13 mouse cellular contexts compared by ENCODE assay signal in the genomic region with DNA sequence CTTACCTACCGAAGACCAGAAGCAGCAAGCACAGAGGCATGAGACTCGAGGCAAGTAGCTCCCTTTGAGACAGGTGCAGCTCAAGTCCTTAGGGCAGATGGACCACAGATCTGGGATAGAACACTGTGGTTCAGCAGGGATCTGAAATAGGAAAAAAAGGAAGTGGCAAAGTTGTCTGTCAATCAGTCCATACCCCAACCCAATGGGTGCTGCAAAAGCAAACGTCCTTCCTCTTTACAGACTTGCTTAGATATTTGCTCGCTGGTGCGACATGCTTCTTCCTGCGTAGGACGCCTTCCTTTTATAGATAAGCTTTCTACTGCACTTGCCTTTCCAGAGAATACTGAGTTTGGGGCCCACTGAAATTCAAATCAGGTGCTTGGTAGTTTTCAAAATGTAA. TPM values are rescaled to one million over a fixed set of nuclear protein-coding genes. Genes with fewer than 3 reads are reported as not detected.
DNase-seq lines count a peak whose midpoint lies in the region; ATAC-seq and TF ChIP-seq lines count a peak whose summit lies in the region.
"Had no signal": no experiment of that assay in that cellular context is flagged by ENCODE, and none has a peak within 500 bp of the region (broad histone marks: within the 10 kb centered on the region; RNA-seq: fewer than 3 reads in every experiment).

Gene Fcrls, minus strand, starts transcription at position 303 of the 400 bp plus-strand sequence.

- ATAC-seq in limb, embryonic 13.5 days (ENCODE audit: low FRiP score, low read depth) = no peak
- ATAC-seq in embryonic facial prominence, embryonic 14.5 days (ENCODE audit: low read depth) = no peak
- ATAC-seq in midbrain, postnatal 0 days (ENCODE audit: low FRiP score) = no peak
- ATAC-seq in erythroid progenitor cell, adult 5-6 weeks (replicated peaks; ENCODE audit: low FRiP score, poor library complexity, severe bottlenecking) = no peak
- no peak for ATAC-seq in inflammation-experienced regulatory T-cells, adult 6 months

- no peak within 1 kb of the TSS for H3K4me3 ChIP-seq in limb, embryonic 13.5 days
- no peak within 1 kb of the TSS for H3K4me3 ChIP-seq in limb, embryonic 10.5 days
- H3K4me3 ChIP-seq in embryonic facial prominence, embryonic 14.5 days (ENCODE audit: low read depth, low read length) = no peak within 1 kb of the TSS
- H3K4me3 ChIP-seq in midbrain, postnatal 0 days (ENCODE audit: low read depth, low read length) = no peak within 1 kb of the TSS
- H3K4me3 ChIP-seq: heart, embryonic 15.5 days had no signal

- H3K27me3 ChIP-seq in limb, embryonic 13.5 days = no peaks in the 10 kb centered on the region
- no peaks in the 10 kb centered on the region for H3K27me3 ChIP-seq in limb, embryonic 10.5 days (ENCODE audit: low read depth, poor library complexity, severe bottlenecking)
- H3K27me3 ChIP-seq in embryonic facial prominence, embryonic 14.5 days (replicated peaks; ENCODE audit: control insufficient read depth, insufficient read depth, low read length) = no peaks in the 10 kb centered on the region
- no peaks in the 10 kb centered on the region for H3K27me3 ChIP-seq in midbrain, postnatal 0 days (ENCODE audit: insufficient read depth, low read length)
- H3K27me3 ChIP-seq: heart, embryonic 15.5 days had no signal

- no peak within 1 kb of the TSS for H3K9ac ChIP-seq in limb, embryonic 13.5 days
- no peak within 1 kb of the TSS for H3K9ac ChIP-seq in embryonic facial prominence, embryonic 14.5 days (ENCODE audit: low read depth, low read length)
- H3K9ac ChIP-seq in midbrain, postnatal 0 days (replicated peaks; ENCODE audit: low read length, poor library complexity, severe bottlenecking) = no peak within 1 kb of the TSS
- H3K9ac ChIP-seq: heart, embryonic 15.5 days had no signal

- H3K9me3 ChIP-seq in limb, embryonic 13.5 days = no peaks in the 10 kb centered on the region
- H3K9me3 ChIP-seq in limb, embryonic 10.5 days (replicated peaks) = no peaks in the 10 kb centered on the region
- H3K9me3 ChIP-seq in embryonic facial prominence, embryonic 14.5 days (ENCODE audit: control insufficient read depth, low read length) = no peaks in the 10 kb centered on the region
- H3K9me3 ChIP-seq in midbrain, postnatal 0 days (ENCODE audit: low read length) = no peaks in the 10 kb centered on the region
- H3K9me3 ChIP-seq: G1E; heart, embryonic 15.5 days had no signal

- TF ChIP-seq CTCF in midbrain, postnatal 0 days (IDR thresholded peaks at IDR 0.05) = no peak

- H3K4me1 ChIP-seq in limb, embryonic 13.5 days = no peaks in the 10 kb centered on the region
- no peaks in the 10 kb centered on the region for H3K4me1 ChIP-seq in limb, embryonic 10.5 days
- no peaks in the 10 kb centered on the region for H3K4me1 ChIP-seq in embryonic facial prominence, embryonic 14.5 days (ENCODE audit: control insufficient read depth, insufficient read depth, low read length)
- H3K4me1 ChIP-seq in midbrain, postnatal 0 days (ENCODE audit: insufficient read depth, low read length) = no peaks in the 10 kb centered on the region

- no peaks in the 10 kb centered on the region for H3K36me3 ChIP-seq in limb, embryonic 13.5 days
- H3K36me3 ChIP-seq in limb, embryonic 10.5 days = no peaks in the 10 kb centered on the region
- no peaks in the 10 kb centered on the region for H3K36me3 ChIP-seq in embryonic facial prominence, embryonic 14.5 days (ENCODE audit: control insufficient read depth, insufficient read depth, low read length)
- no peaks in the 10 kb centered on the region for H3K36me3 ChIP-seq in midbrain, postnatal 0 days (ENCODE audit: insufficient read depth, low read length)
- H3K36me3 ChIP-seq: G1E; heart, embryonic 15.5 days had no signal

- DNase-seq in limb, embryonic 10.5 days (ENCODE audit: low spot score) = no peak
- no peak for DNase-seq in embryonic facial prominence, embryonic 14.5 days (ENCODE audit: low spot score)
- DNase-seq in layer of hippocampus, adult 9-11 months = peak; percentile 29
- no peak for DNase-seq in midbrain, postnatal 0 days (ENCODE audit: low spot score)
- DNase-seq: adrenal gland, postnatal 36 days; kidney, postnatal 4 days; right cerebral cortex, adult 18-20 months; thymus, postnatal 4 days had no signal

- no peak within 1 kb of the TSS for H3K4me2 ChIP-seq in limb, embryonic 13.5 days (replicated peaks)
- no peak within 1 kb of the TSS for H3K4me2 ChIP-seq in embryonic facial prominence, embryonic 14.5 days (ENCODE audit: low read depth, low read length)
- H3K4me2 ChIP-seq in midbrain, postnatal 0 days (ENCODE audit: low read depth, low read length, poor library complexity, severe bottlenecking) = no peak within 1 kb of the TSS
- H3K4me2 ChIP-seq: heart, embryonic 15.5 days had no signal

- H3K27ac ChIP-seq in limb, embryonic 13.5 days = no peak within 1 kb of the TSS
- H3K27ac ChIP-seq in limb, embryonic 10.5 days = no peak within 1 kb of the TSS
- H3K27ac ChIP-seq in embryonic facial prominence, embryonic 14.5 days (replicated peaks; ENCODE audit: low read depth, low read length) = no peak within 1 kb of the TSS
- H3K27ac ChIP-seq in midbrain, postnatal 0 days (ENCODE audit: low read depth, low read length) = no peak within 1 kb of the TSS
- H3K27ac ChIP-seq: heart, embryonic 15.5 days had no signal

- WGBS in limb, embryonic 13.5 days = 85% methylated on average over 7 of the region's 7 CpGs
- 91% methylated on average over 7 of the region's 7 CpGs for whole genome bisulfite sequencing in limb, embryonic 10.5 days
- WGBS in embryonic facial prominence, embryonic 14.5 days = 86% methylated on average over 7 of the region's 7 CpGs
- 85% methylated on average over 7 of the region's 7 CpGs for WGBS in midbrain, postnatal 0 days

RNA-seq across cellular contexts. Expression of gene Fcrls, which starts in this region (rescaled TPM):
- 12.4 and 14.1 TPM in 2 replicates for polyA plus RNA-seq in limb, embryonic 13.5 days (2015; fragmentation: Nextera tagmentation; extraction: Ambion mirVana)
- polyA plus RNA-seq in limb, embryonic 10.5 days (2016; fragmentation: Nextera tagmentation; extraction: Ambion mirVana) = 0.77 and 3.3 TPM in 2 replicates
- polyA plus RNA-seq in embryonic facial prominence, embryonic 14.5 days (2014; fragmentation: Nextera tagmentation; extraction: Ambion mirVana) = 20.2 and 23.1 TPM in 2 replicates
- 15.6 and 17.9 TPM in 2 replicates for total RNA-seq in midbrain, postnatal 0 days (2014; rRNA removed)
- 13.7 and 14.4 TPM in 2 replicates for polyA plus RNA-seq in midbrain, postnatal 0 days (2015; fragmentation: Nextera tagmentation; extraction: Ambion mirVana)
- total RNA-seq in erythroid progenitor cell, adult 5-6 weeks (2015; ENCODE audit: low replicate concordance) = not detected in 2 replicates
- total RNA-seq in erythroid progenitor cell, adult 5-6 weeks (2017; ENCODE audit: low replicate concordance) = not detected in 2 replicates
- polyA plus RNA-seq in inflammation-experienced regulatory T-cells, adult 6 months (2017; shearing (Covaris generic)) = under 1 TPM in 2 of 3 experiments, not detected in 1; 0.30 to 0.41 TPM
- total RNA-seq: G1E had no signal
- polyA plus RNA-seq: G1E had no signal

Comparison
In these comparisons a context has a peak if more than half of its experiments do, and no peak if none do; other contexts are left out.
1. RNA of gene Fcrls (total RNA-seq): 15.6 to 17.9 TPM in midbrain, postnatal 0 days; not detected in erythroid progenitor cell, adult 5-6 weeks; every median in the first group is over 10 times any median in the second.